Mouse (Mus musculus) intestine, embryonic 15.5 days (tissue): ENCODE measurements around the gene Map4k5. TPM values are rescaled to one million over a fixed set of nuclear protein-coding genes. Genes with fewer than 3 reads are reported as not detected.

ENCODE experiments used
- ATAC-seq: fragments of 200-750 bp; cut with Nextera tagmentation; 2 replicates; pipeline ENCODE4 v1.8.0; 2017; ENCODE audit warnings: moderate TSS enrichment, moderate library complexity
- H3K27ac ChIP-seq: fragments of 300-500 bp; sonication (generic); 2 replicates; pipeline ENCODE4 v1.5.1; 2015; ENCODE audit warnings: mild to moderate bottlenecking, inconsistent platforms
- H3K27me3 ChIP-seq: fragments of 300-500 bp; sonication (generic); replicated peaks from 2 replicates; pipeline ENCODE4 v1.6.1; 2015; ENCODE audit warnings: inconsistent platforms
- H3K36me3 ChIP-seq: fragments of 300-500 bp; sonication (generic); 2 replicates; pipeline ENCODE4 v1.6.1; 2015; ENCODE audit warnings: inconsistent platforms
- H3K4me1 ChIP-seq: fragments of 300-500 bp; sonication (generic); replicated peaks from 2 replicates; pipeline ENCODE4 v1.6.1; 2015; ENCODE audit warnings: inconsistent platforms
- H3K4me2 ChIP-seq: fragments of 300-500 bp; sonication (generic); replicated peaks from 2 replicates; pipeline ENCODE4 v1.6.1; 2015; ENCODE audit warnings: mild to moderate bottlenecking, inconsistent platforms
- H3K4me3 ChIP-seq: fragments of 300-500 bp; sonication (generic); replicated peaks from 2 replicates; pipeline ENCODE4 v1.5.1; 2015; ENCODE audit warnings: inconsistent platforms
- H3K9ac ChIP-seq: fragments of 300-500 bp; sonication (generic); 2 replicates; pipeline ENCODE4 v1.6.1; 2015; ENCODE audit warnings: inconsistent platforms
- H3K9me3 ChIP-seq: fragments of 300-500 bp; sonication (generic); 2 replicates; pipeline ENCODE4 v1.6.1; 2016; ENCODE audit warnings: inconsistent platforms
- WGBS: fragments of 180-500 bp; shearing (Covaris S2); methylation state at CpG from one replicate; pipeline ENCODE4 v1.1.7; 2015; 5-methylcytosine and 5-hydroxymethylcytosine counted together
- microRNA counts: library from miRNA; unstranded; fragments of <30 nt; microRNA quantifications from one replicate; lab custom pipeline; 2016
- polyA plus RNA-seq: library from polyadenylated mRNA; unstranded; fragments of >200 nt; fragmentation: Nextera tagmentation; extraction: Ambion mirVana; gene quantifications from 2 replicates; pipeline ENCODE4 v1.2.1, GENCODE M21; 2015

Map4k5 gene
- polyA plus RNA-seq, 1 experiment from 2014 or later: 25.4 TPM

DNA sequence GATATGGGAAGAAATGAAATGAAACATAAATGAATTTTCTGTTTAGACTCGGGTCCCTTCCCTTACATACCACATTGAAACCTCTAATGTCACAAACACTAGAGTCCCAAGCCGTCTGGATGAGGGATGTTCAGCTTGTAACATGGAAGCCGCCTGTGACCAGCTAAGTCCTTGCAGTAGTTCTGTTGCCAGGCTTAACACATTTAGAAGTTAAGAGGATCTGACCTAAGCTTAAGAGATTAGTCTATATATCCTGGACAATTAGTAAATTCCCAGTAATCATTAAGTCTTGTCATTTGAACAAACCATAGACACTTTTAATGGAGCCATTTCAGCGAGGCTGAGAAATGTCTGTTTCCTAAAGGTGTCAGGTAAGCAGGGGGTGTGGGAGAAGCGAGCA, 137.0 kb downstream of the Map4k5 start:
- H3K27me3 ChIP-seq: no peaks in the 10 kb centered on the region
- ATAC-seq: no peak
- no peak overlapping the region for H3K9ac ChIP-seq
- WGBS: 81% methylated on average over 5 of the region's 5 CpGs
- H3K4me2 ChIP-seq: no peak overlapping the region
- H3K9me3 ChIP-seq: no peaks in the 10 kb centered on the region
- no peak overlapping the region for H3K4me3 ChIP-seq
- H3K27ac ChIP-seq: no peak overlapping the region
- H3K4me1 ChIP-seq: peaks cover 14% of the 10 kb centered on the region
- no peaks in the 10 kb centered on the region for H3K36me3 ChIP-seq

- Histone ChIP-seq H3K4me2 (no peak overlapping the region), H3K27ac (no peak overlapping the region), H3K4me1 (peaks cover 14% of the 10 kb centered on the region), H3K9me3 (no peaks in the 10 kb centered on the region), H3K27me3 (no peaks in the 10 kb centered on the region), H3K4me3 (no peak overlapping the region), H3K36me3 (no peaks in the 10 kb centered on the region), H3K9ac (no peak overlapping the region)
- ATAC-seq: no peak
- 81% methylated on average over 5 of the region's 5 CpGs for WGBS
Measured at GRCm38 (mm10) chr12:69753936-69754335, 139.1 kb downstream of the Map4k5 start.

MicroRNA genes within 50 kb of the gene (microRNA counts, 519-probe panel; counts per million panel counts)
- microRNA mmu-miR-681 (lab: Ali Mortazavi, UCI): 97.1 counts per million, percentile 29 among the panel's probes with 10 or more counts

Other genes with a start within 250 kb of the Map4k5 start
- gene Sos2, start 211.3 kb downstream of the Map4k5 start, polyA plus RNA-seq: 8.5 and 8.7 TPM in 2 replicates
- gene L2hgdh, start 168.3 kb downstream of the Map4k5 start, polyA plus RNA-seq: 20.7 and 21.6 TPM in 2 replicates
- gene Atp5s, start 168.2 kb downstream of the Map4k5 start, polyA plus RNA-seq: 29.6 and 31.3 TPM in 2 replicates
- 2.7 and 2.9 TPM in 2 replicates for gene Cdkl1, start 101.9 kb downstream of the Map4k5 start, polyA plus RNA-seq
- 5.6 and 5.9 TPM in 2 replicates for gene Atl1, start 586 bp downstream of the Map4k5 start, polyA plus RNA-seq
- 5.1 and 5.6 TPM in 2 replicates for gene Sav1, start 93.8 kb upstream of the Map4k5 start, polyA plus RNA-seq
- 8.4 and 9.1 TPM in 2 replicates for gene Nin, start 220.5 kb upstream of the Map4k5 start, polyA plus RNA-seq